Mouse (Mus musculus): Measurements from ENCODE around the gene Stard10. TPM values are rescaled to one million over a fixed set of nuclear protein-coding genes. Genes with fewer than 3 reads are reported as not detected.

Gene Stard10
- polyA plus RNA-seq, 2 experiments: 71.0 to 98.2 TPM

- no peak for TF ChIP-seq EP300 (IDR thresholded peaks at IDR 0.05; ENCODE audit: low read depth)
- TF ChIP-seq CTCF (IDR thresholded peaks at IDR 0.05; ENCODE audit: low read depth): no peak
- Histone ChIP-seq H3K4me2 (ENCODE audit: low read depth) (peak overlapping the region; percentile 45), H3K4me1 (replicated peaks; ENCODE audit: control insufficient read depth in 2 of 2, insufficient read depth in 2 of 2, low read length in 1 of 2) (peaks cover 49 to 76% of the 10 kb centered on the region in 2 experiments), H3K27me3 (ENCODE audit: control insufficient read depth, insufficient read depth, low read length) (no peaks in the 10 kb centered on the region), H3K27ac (peak overlapping the region; percentile 84), H3K9ac (replicated peaks) (peak overlapping the region; percentile 34), H3K36me3 (replicated peaks; ENCODE audit: control insufficient read depth, insufficient read depth, low read depth) (no peaks in the 10 kb centered on the region), H3K4me3 (ENCODE audit: insufficient read depth in 1 of 2, low read depth in 2 of 2, low read length in 2 of 2) (no peak overlapping the region), H3K9me3 (ENCODE audit: control insufficient read depth, low read length) (no peaks in the 10 kb centered on the region)
- ATAC-seq (ENCODE audit: insufficient read depth): peak; percentile 64
- DNase-seq (ENCODE audit: low read depth in 3 of 3, low spot score in 3 of 3): no peak
Observed at GRCm38 (mm10) chr7:101315699-101316098, 1.2 kb upstream of the Stard10 start.

- Histone ChIP-seq H3K36me3 (replicated peaks; ENCODE audit: control insufficient read depth, insufficient read depth, low read depth) (no peaks in the 10 kb centered on the region), H3K9ac (replicated peaks) (peak overlapping the region; percentile 24), H3K27me3 (ENCODE audit: control insufficient read depth, insufficient read depth, low read length) (no peaks in the 10 kb centered on the region), H3K4me1 (replicated peaks; ENCODE audit: control insufficient read depth in 2 of 2, insufficient read depth in 2 of 2, low read length in 1 of 2) (peaks cover 49 to 70% of the 10 kb centered on the region in 2 experiments), H3K9me3 (ENCODE audit: control insufficient read depth, low read length) (no peaks in the 10 kb centered on the region), H3K4me2 (ENCODE audit: low read depth) (peak overlapping the region; percentile 28), H3K4me3 (ENCODE audit: insufficient read depth in 1 of 2, low read depth in 2 of 2, low read length in 2 of 2) (no peak overlapping the region), H3K27ac (peak overlapping the region; percentile 84)
- DNase-seq (ENCODE audit: low read depth in 3 of 3, low spot score in 3 of 3) (peak in 2 of 3 experiments; percentile 61 to 66), ATAC-seq (ENCODE audit: insufficient read depth) (peak; percentile 48)
- 7% methylated on average over 6 of the region's 6 CpGs for WGBS (ENCODE audit: insufficient replicate concordance)
- TF ChIP-seq CTCF (IDR thresholded peaks at IDR 0.05; ENCODE audit: low read depth) (no peak), EP300 (IDR thresholded peaks at IDR 0.05; ENCODE audit: low read depth) (peak; percentile 76)
Observed at GRCm38 (mm10) chr7:101316591-101317001, 290 bp upstream of the Stard10 start.

GRCm38 (mm10) chr7:101318848-101319247 is 2.0 kb downstream of the Stard10 start:
- H3K9me3 ChIP-seq (ENCODE audit: control insufficient read depth, low read length): no peaks in the 10 kb centered on the region
- H3K4me2 ChIP-seq (ENCODE audit: low read depth): peak overlapping the region; percentile 2
- H3K4me3 ChIP-seq (ENCODE audit: insufficient read depth in 1 of 2, low read depth in 2 of 2, low read length in 2 of 2): no peak overlapping the region
- peak in 1 of 3 experiments; percentile 51 for DNase-seq (ENCODE audit: low read depth in 3 of 3, low spot score in 3 of 3)
- H3K27ac ChIP-seq: peak overlapping the region; percentile 59
- ATAC-seq (ENCODE audit: insufficient read depth): peak; percentile 47
- H3K36me3 ChIP-seq (replicated peaks; ENCODE audit: control insufficient read depth, insufficient read depth, low read depth): no peaks in the 10 kb centered on the region
- TF ChIP-seq CTCF (IDR thresholded peaks at IDR 0.05; ENCODE audit: low read depth) (no peak), EP300 (IDR thresholded peaks at IDR 0.05; ENCODE audit: low read depth) (peak; percentile 89)
- 15% methylated on average over 4 of the region's 4 CpGs for WGBS (ENCODE audit: insufficient replicate concordance)
- peaks cover 50 to 80% of the 10 kb centered on the region in 2 experiments for H3K4me1 ChIP-seq (replicated peaks; ENCODE audit: control insufficient read depth in 2 of 2, insufficient read depth in 2 of 2, low read length in 1 of 2)
- H3K27me3 ChIP-seq (ENCODE audit: control insufficient read depth, insufficient read depth, low read length): no peaks in the 10 kb centered on the region
- peak overlapping the region; percentile 0; the same call in 1 of the 2 replicates for H3K9ac ChIP-seq (replicated peaks)

DNA sequence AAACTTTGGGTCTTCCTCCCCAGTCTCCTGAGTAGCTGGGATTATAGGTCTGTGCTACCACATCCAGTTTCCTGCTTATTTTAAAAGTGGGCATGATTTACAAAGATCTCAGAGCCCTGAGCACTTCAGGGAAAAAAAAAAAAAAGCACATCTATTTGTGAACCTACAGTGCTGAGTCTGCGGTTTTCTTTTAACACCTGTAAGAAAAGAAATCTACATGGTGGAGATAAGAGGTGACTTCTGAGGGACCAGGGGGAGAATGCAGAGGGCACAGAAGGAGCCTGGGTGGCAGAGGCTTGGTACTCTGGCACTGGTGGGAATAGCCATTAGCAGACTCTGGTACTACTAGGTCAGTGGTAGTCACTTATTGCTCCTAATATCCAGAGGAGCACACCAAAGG is 2.9 kb downstream of the Stard10 start:
- ATAC-seq (ENCODE audit: insufficient read depth) (no peak), DNase-seq (ENCODE audit: low read depth in 3 of 3, low spot score in 3 of 3) (no peak)
- Histone ChIP-seq H3K4me1 (replicated peaks; ENCODE audit: control insufficient read depth in 2 of 2, insufficient read depth in 2 of 2, low read length in 1 of 2) (peaks cover 52 to 81% of the 10 kb centered on the region in 2 experiments), H3K9me3 (ENCODE audit: control insufficient read depth, low read length) (no peaks in the 10 kb centered on the region), H3K36me3 (replicated peaks; ENCODE audit: control insufficient read depth, insufficient read depth, low read depth) (no peaks in the 10 kb centered on the region), H3K4me2 (ENCODE audit: low read depth) (peak overlapping the region; percentile 76; the same call in 1 of the 2 replicates), H3K9ac (replicated peaks) (no peak overlapping the region), H3K4me3 (ENCODE audit: insufficient read depth in 1 of 2, low read depth in 2 of 2, low read length in 2 of 2) (no peak overlapping the region), H3K27me3 (ENCODE audit: control insufficient read depth, insufficient read depth, low read length) (no peaks in the 10 kb centered on the region), H3K27ac (peak overlapping the region; percentile 59)
- WGBS (ENCODE audit: insufficient replicate concordance): 62% methylated on average over 1 of the region's 1 CpGs
- no peak for TF ChIP-seq CTCF (IDR thresholded peaks at IDR 0.05; ENCODE audit: low read depth)
- no peak for TF ChIP-seq EP300 (IDR thresholded peaks at IDR 0.05; ENCODE audit: low read depth)

DNA sequence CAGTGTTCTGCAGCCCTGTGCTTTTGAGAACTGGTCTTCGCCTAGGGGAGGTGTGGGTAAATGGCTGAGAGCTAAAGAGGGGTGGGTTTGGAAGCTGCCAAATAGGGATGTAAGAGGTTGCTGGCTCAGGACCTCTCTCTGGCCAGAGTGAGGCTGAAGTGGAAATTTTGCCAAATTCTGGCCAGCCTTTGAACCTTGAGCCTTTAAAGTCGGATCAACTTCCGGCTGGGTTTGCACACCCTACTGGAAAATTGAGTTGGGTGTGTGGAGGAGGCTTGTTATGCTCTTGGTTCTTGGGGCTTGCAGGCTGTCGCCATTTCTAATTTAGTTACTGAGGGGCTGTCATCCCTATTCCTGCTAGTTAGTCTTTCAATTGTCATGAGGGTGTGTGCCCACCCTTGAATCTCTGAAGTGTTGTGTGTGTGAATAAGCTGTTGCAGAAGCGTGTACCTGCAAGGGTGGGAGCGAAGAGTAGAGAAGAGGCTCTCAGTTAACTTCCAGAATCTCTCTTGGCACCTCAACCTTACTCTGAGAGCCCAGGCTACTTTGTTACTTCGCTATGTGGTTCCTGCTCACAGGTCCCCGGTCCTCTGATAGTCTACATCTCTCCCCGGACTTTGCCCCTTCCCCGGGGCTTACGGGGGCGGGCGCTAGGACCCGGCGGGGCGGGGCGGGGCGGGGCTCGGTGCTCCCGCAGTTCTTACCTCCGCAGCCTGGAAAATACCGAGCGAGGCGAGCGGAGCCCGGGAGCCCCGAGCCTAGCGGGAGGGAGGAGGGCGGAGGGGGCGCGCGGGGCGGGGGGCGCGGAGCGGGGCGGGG is 3.7 kb downstream of the Stard10 start:
- no peaks in the 10 kb centered on the region for H3K36me3 ChIP-seq (replicated peaks; ENCODE audit: control insufficient read depth, insufficient read depth, low read depth)
- H3K9ac ChIP-seq (replicated peaks): peak overlapping the region; percentile 78
- no peak for DNase-seq (ENCODE audit: low read depth in 3 of 3, low spot score in 3 of 3)
- peak overlapping the region; percentile 76 for H3K4me2 ChIP-seq (ENCODE audit: low read depth)
- peak overlapping the region; percentile 41 for H3K27ac ChIP-seq
- ATAC-seq (ENCODE audit: insufficient read depth): peak; percentile 30
- TF ChIP-seq EP300 (IDR thresholded peaks at IDR 0.05; ENCODE audit: low read depth) (no peak), CTCF (IDR thresholded peaks at IDR 0.05; ENCODE audit: low read depth) (no peak)
- H3K4me3 ChIP-seq (ENCODE audit: insufficient read depth in 1 of 2, low read depth in 2 of 2, low read length in 2 of 2): peak overlapping the region; percentile 57 to 66
- no peaks in the 10 kb centered on the region for H3K9me3 ChIP-seq (ENCODE audit: control insufficient read depth, low read length)
- H3K4me1 ChIP-seq (replicated peaks; ENCODE audit: control insufficient read depth in 2 of 2, insufficient read depth in 2 of 2, low read length in 1 of 2): peaks cover 46 to 75% of the 10 kb centered on the region in 2 experiments
- WGBS (ENCODE audit: insufficient replicate concordance): 6% methylated on average over 33 of the region's 37 CpGs
- no peaks in the 10 kb centered on the region for H3K27me3 ChIP-seq (ENCODE audit: control insufficient read depth, insufficient read depth, low read length)
